8 mouse cellular contexts compared by ENCODE assay signal in the genomic region with DNA sequence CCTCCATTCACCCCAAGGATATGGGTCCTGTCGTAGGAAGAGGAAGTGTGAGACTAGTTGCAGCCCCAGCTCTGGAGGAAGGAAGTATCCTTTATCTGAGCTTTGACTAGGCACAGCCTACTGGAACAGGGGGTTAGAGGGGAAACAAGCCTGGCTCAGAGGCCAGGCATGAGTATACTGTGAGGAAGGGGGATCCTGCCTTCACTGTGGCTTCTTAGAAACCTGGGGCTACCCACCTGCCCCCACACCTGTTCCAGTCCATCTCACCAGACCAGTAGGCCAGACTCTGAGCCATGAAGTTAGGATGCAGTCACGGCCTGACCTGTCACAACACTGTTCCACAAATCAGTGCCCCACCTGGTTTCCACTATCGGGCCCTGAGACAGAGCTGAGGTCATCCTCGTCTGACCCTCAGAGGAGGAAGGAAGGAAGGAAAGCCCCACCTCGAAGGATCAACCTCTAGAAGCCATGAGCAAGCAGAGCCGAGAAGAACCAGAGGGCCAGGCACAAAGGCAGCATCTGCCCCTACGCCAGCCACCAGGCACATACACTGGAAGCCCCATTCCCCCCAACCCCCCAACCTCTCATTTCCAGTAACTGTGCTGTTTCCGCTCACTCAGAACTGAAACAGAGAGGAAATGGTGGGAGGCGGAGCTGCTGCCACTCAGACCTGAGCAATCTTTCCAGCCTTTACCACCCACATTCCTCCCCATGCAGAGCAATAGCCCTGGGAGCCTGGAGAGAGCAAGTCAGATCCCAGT. TPM values are rescaled to one million over a fixed set of nuclear protein-coding genes. Genes with fewer than 3 reads are reported as not detected.
A peak's percentile ranks its signal among the peaks of the same experiment; 100 is the strongest.
DNase-seq lines count a peak whose midpoint lies in the region; ATAC-seq and TF ChIP-seq lines count a peak whose summit lies in the region.

No protein-coding gene starts in this region.

- H3K9ac ChIP-seq in midbrain, postnatal 0 days (replicated peaks; ENCODE audit: low read length, poor library complexity, severe bottlenecking), result no peak overlapping the region
- no peak overlapping the region for H3K9ac ChIP-seq in embryonic facial prominence, embryonic 15.5 days

- H3K27ac ChIP-seq in midbrain, embryonic 10.5 days (replicated peaks), result peak overlapping the region; percentile 96
- H3K27ac ChIP-seq in midbrain, postnatal 0 days (ENCODE audit: low read depth, low read length), result no peak overlapping the region; the same call in 1 of the 2 replicates
- H3K27ac ChIP-seq in embryonic facial prominence, embryonic 15.5 days (replicated peaks), result peak overlapping the region; percentile 81
- H3K27ac ChIP-seq in thymus, adult 2 months (ENCODE audit: control insufficient read depth, insufficient read depth, low read length), result peak overlapping the region; percentile 76

- peak overlapping the region; percentile 30; the same call in 1 of the 2 replicates for H3K4me3 ChIP-seq in midbrain, embryonic 10.5 days
- no peak overlapping the region for H3K4me3 ChIP-seq in midbrain, postnatal 0 days (ENCODE audit: low read depth, low read length)
- H3K4me3 ChIP-seq in embryonic facial prominence, embryonic 15.5 days (replicated peaks), result no peak overlapping the region
- H3K4me3 ChIP-seq in thymus, adult 2 months (ENCODE audit: control insufficient read depth, insufficient read depth, low read length), result peak overlapping the region; percentile 3; the same call in 1 of the 2 replicates

- H3K4me2 ChIP-seq in midbrain, postnatal 0 days (ENCODE audit: low read depth, low read length, poor library complexity, severe bottlenecking), result no peak overlapping the region
- H3K4me2 ChIP-seq in embryonic facial prominence, embryonic 15.5 days (replicated peaks), result peak overlapping the region; percentile 15; the same call in 1 of the 2 replicates

- no peaks in the 10 kb centered on the region for H3K27me3 ChIP-seq in midbrain, embryonic 10.5 days (ENCODE audit: low read depth, poor library complexity, severe bottlenecking)
- H3K27me3 ChIP-seq in midbrain, postnatal 0 days (ENCODE audit: insufficient read depth, low read length), result no peaks in the 10 kb centered on the region
- H3K27me3 ChIP-seq in embryonic facial prominence, embryonic 15.5 days, result no peaks in the 10 kb centered on the region
- no peaks in the 10 kb centered on the region for H3K27me3 ChIP-seq in thymus, adult 2 months (ENCODE audit: control insufficient read depth, insufficient read depth, low read length)

- no peak for TF ChIP-seq CTCF in midbrain, postnatal 0 days (IDR thresholded peaks at IDR 0.05)
- no peak for TF ChIP-seq CTCF in thymus, adult 2 months (IDR thresholded peaks at IDR 0.05; ENCODE audit: borderline replicate concordance, control insufficient read depth, extremely low read depth, insufficient read depth, low read length, poor library complexity)

- peaks cover 100% of the 10 kb centered on the region for H3K4me1 ChIP-seq in midbrain, embryonic 10.5 days
- peaks cover 9% of the 10 kb centered on the region for H3K4me1 ChIP-seq in midbrain, postnatal 0 days (ENCODE audit: insufficient read depth, low read length)
- H3K4me1 ChIP-seq in embryonic facial prominence, embryonic 15.5 days, result peaks cover 98% of the 10 kb centered on the region
- H3K4me1 ChIP-seq in thymus, adult 2 months (replicated peaks; ENCODE audit: control insufficient read depth, insufficient read depth, low read length), result peaks cover 94% of the 10 kb centered on the region

- 44% methylated on average over 9 of the region's 9 CpGs for WGBS in midbrain, embryonic 10.5 days
- WGBS in midbrain, postnatal 0 days, result 42% methylated on average over 9 of the region's 9 CpGs
- WGBS in embryonic facial prominence, embryonic 15.5 days, result 26% methylated on average over 9 of the region's 9 CpGs
- WGBS in thymus, adult 2 months, result 6% methylated on average over 9 of the region's 9 CpGs

- H3K9me3 ChIP-seq in midbrain, embryonic 10.5 days (replicated peaks), result no peaks in the 10 kb centered on the region
- H3K9me3 ChIP-seq in midbrain, postnatal 0 days (ENCODE audit: low read length), result no peaks in the 10 kb centered on the region
- H3K9me3 ChIP-seq in embryonic facial prominence, embryonic 15.5 days (replicated peaks), result no peaks in the 10 kb centered on the region

- no peak for TF ChIP-seq POLR2A in thymus, adult 2 months (IDR thresholded peaks at IDR 0.05; ENCODE audit: control insufficient read depth, extremely low read depth, insufficient read depth, low read length, poor library complexity)

- ATAC-seq in midbrain, postnatal 0 days (ENCODE audit: low FRiP score), result no peak
- ATAC-seq in embryonic facial prominence, embryonic 15.5 days (ENCODE audit: insufficient number of reproducible peaks, low FRiP score, low TSS enrichment, low read depth), result no peak
- peak; percentile 72 for ATAC-seq in inflammation-experienced regulatory T-cells, adult 6 months

- peaks cover 74% of the 10 kb centered on the region for H3K36me3 ChIP-seq in midbrain, embryonic 10.5 days
- H3K36me3 ChIP-seq in midbrain, postnatal 0 days (ENCODE audit: insufficient read depth, low read length), result no peaks in the 10 kb centered on the region
- H3K36me3 ChIP-seq in embryonic facial prominence, embryonic 15.5 days, result no peaks in the 10 kb centered on the region
- H3K36me3 ChIP-seq in thymus, adult 2 months (ENCODE audit: control insufficient read depth, insufficient read depth, low read length), result no peaks in the 10 kb centered on the region

- no peak for DNase-seq in midbrain, embryonic 10.5 days (ENCODE audit: low spot score)
- no peak for DNase-seq in midbrain, postnatal 0 days (ENCODE audit: low spot score)
- DNase-seq in lung, postnatal 10 days, result peak; percentile 65
- peak; percentile 73 for DNase-seq in thymus, adult 2 months
- no peak for DNase-seq in left cerebral cortex, adult 11 months (ENCODE audit: low spot score)
- no peak for DNase-seq in adrenal gland, postnatal 10 days

RNA-seq across cellular contexts. Expression of a gene that starts 23.3 kb away (rescaled TPM):
- 30.1 and 38.3 TPM in 2 replicates for polyA plus RNA-seq in midbrain, embryonic 10.5 days (2016; fragmentation: Nextera tagmentation; extraction: Ambion mirVana)
- total RNA-seq in midbrain, postnatal 0 days (2014; rRNA removed), result 48.9 and 65.8 TPM in 2 replicates
- polyA plus RNA-seq in midbrain, postnatal 0 days (2015; fragmentation: Nextera tagmentation; extraction: Ambion mirVana), result 6.8 and 7.6 TPM in 2 replicates
- polyA plus RNA-seq in embryonic facial prominence, embryonic 15.5 days (2015; fragmentation: Nextera tagmentation; extraction: Ambion mirVana), result 26.0 and 30.3 TPM in 2 replicates
- 10 to 100 TPM; 24.9 to 41.2 (median 27.0) TPM for polyA plus RNA-seq in inflammation-experienced regulatory T-cells, adult 6 months (2017; shearing (Covaris generic))
- 159 and 219 TPM in 2 replicates for polyA plus RNA-seq in thymus, adult 2 months (2012; rRNA removed)
- total RNA-seq in adrenal gland, postnatal 10 days (2021), result 10 to 100 TPM; 27.1 to 36.4 TPM

RNA-seq across cellular contexts. Expression of a gene that starts 48.2 kb away (rescaled TPM):
- 21.4 and 28.7 TPM in 2 replicates for polyA plus RNA-seq in midbrain, embryonic 10.5 days (2016; fragmentation: Nextera tagmentation; extraction: Ambion mirVana)
- total RNA-seq in midbrain, postnatal 0 days (2014; rRNA removed), result 63.3 and 76.7 TPM in 2 replicates
- 9.9 and 12.6 TPM in 2 replicates for polyA plus RNA-seq in midbrain, postnatal 0 days (2015; fragmentation: Nextera tagmentation; extraction: Ambion mirVana)
- polyA plus RNA-seq in embryonic facial prominence, embryonic 15.5 days (2015; fragmentation: Nextera tagmentation; extraction: Ambion mirVana), result 25.9 and 27.0 TPM in 2 replicates
- 10 to 100 TPM; 18.4 to 28.4 (median 24.2) TPM for polyA plus RNA-seq in inflammation-experienced regulatory T-cells, adult 6 months (2017; shearing (Covaris generic))
- polyA plus RNA-seq in thymus, adult 2 months (2012; rRNA removed), result 129 and 147 TPM in 2 replicates
- 10 to 100 TPM; 47.6 to 48.4 TPM for total RNA-seq in adrenal gland, postnatal 10 days (2021)

Comparison
In these comparisons a context has a peak if more than half of its experiments do, and no peak if none do; other contexts are left out.
1. H3K4me3 ChIP-seq: peak in midbrain, embryonic 10.5 days (single experiment) and thymus, adult 2 months (single experiment); none in midbrain, postnatal 0 days (single experiment) and embryonic facial prominence, embryonic 15.5 days (single experiment).
2. DNase-seq: peak in lung, postnatal 10 days (single experiment) and thymus, adult 2 months (single experiment); none in midbrain, embryonic 10.5 days (single experiment), midbrain, postnatal 0 days (single experiment), left cerebral cortex, adult 11 months (single experiment) and adrenal gland, postnatal 10 days (single experiment).